ENCODE assay signal across 8 mouse cellular contexts in the genomic region with DNA sequence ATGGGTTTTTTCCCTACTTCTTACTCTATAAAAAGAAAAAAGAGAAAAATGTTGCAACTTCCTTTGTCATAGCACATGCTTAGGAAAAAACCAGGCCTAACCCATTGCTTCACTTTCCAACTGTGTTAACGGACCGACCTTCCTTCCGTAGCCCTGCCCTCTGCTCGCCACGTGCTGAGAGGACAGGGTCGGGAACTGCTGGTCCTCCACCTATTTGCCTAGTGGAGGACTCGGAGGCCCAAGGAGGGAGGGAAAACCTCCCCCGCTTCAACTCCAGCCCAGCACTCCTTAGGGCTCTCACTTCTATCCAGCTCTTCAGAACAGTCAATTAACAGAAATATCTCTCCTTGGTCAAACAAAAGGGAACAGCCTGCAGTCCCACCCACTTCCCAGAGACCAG. TPM values are rescaled to one million over a fixed set of nuclear protein-coding genes. Genes with fewer than 3 reads are reported as not detected.
A peak's percentile ranks its signal among the peaks of the same experiment; 100 is the strongest.
DNase-seq lines count a peak whose midpoint lies in the region; ATAC-seq and TF ChIP-seq lines count a peak whose summit lies in the region.

No protein-coding gene starts in this region.

- no peak overlapping the region for H3K4me3 ChIP-seq in heart, embryonic 16.5 days (ENCODE audit: low read length)
- H3K4me3 ChIP-seq in liver, adult 2 months (ENCODE audit: insufficient read depth, low read depth, low read length) = no peak overlapping the region
- no peak overlapping the region for H3K4me3 ChIP-seq in stomach, embryonic 15.5 days (replicated peaks)

- peak overlapping the region; percentile 22 for H3K4me2 ChIP-seq in heart, embryonic 16.5 days (ENCODE audit: low read depth, low read length)
- peak overlapping the region; percentile 28 for H3K4me2 ChIP-seq in stomach, embryonic 15.5 days

- TF ChIP-seq POLR2A in liver, adult 2 months (IDR thresholded peaks at IDR 0.05; ENCODE audit: extremely low read depth, insufficient read depth, low read length) = no peak

- peaks cover 75% of the 10 kb centered on the region for H3K79me2 ChIP-seq in liver, adult 2 months (ENCODE audit: control insufficient read depth, insufficient read depth, low read length)

- peaks cover 95% of the 10 kb centered on the region for H3K4me1 ChIP-seq in heart, embryonic 16.5 days (ENCODE audit: control insufficient read depth, insufficient read depth, low read length)
- peaks cover 60% of the 10 kb centered on the region for H3K4me1 ChIP-seq in liver, adult 2 months (ENCODE audit: control insufficient read depth, insufficient read depth, low read length)
- peaks cover 73% of the 10 kb centered on the region for H3K4me1 ChIP-seq in stomach, embryonic 15.5 days

- no peak for TF ChIP-seq CTCF in liver, adult 2 months (IDR thresholded peaks at IDR 0.05; ENCODE audit: low read depth, low read length)

- H3K9ac ChIP-seq in heart, embryonic 16.5 days (ENCODE audit: low read length) = peak overlapping the region; percentile 31; the same call in 1 of the 2 replicates
- H3K9ac ChIP-seq in liver, adult 2 months (ENCODE audit: low read depth, low read length) = peak overlapping the region; percentile 0
- H3K9ac ChIP-seq in stomach, embryonic 15.5 days = no peak overlapping the region

- H3K27ac ChIP-seq in heart, embryonic 16.5 days (ENCODE audit: low read length) = peak overlapping the region; percentile 75
- peak overlapping the region; percentile 99 for H3K27ac ChIP-seq in liver, adult 2 months (replicated peaks; ENCODE audit: insufficient read depth, low read depth, low read length)
- H3K27ac ChIP-seq in stomach, embryonic 15.5 days = peak overlapping the region; percentile 84

- peak; percentile 49 for DNase-seq in ovary, adult 18-20 months (ENCODE audit: low spot score)
- no peak for DNase-seq in ovary, postnatal 10 days (ENCODE audit: low spot score)
- DNase-seq in liver, adult 2 months (ENCODE audit: extremely low read depth, low read depth, low spot score) = peak; percentile 89
- DNase-seq in gastrocnemius, postnatal 25 days = no peak
- no peak for DNase-seq in right cerebral cortex, adult 18-20 months
- DNase-seq in cerebellum, postnatal 10 days = no peak

- peak; percentile 20; the same call in 1 of the 2 replicates for ATAC-seq in heart, embryonic 16.5 days (replicated peaks; ENCODE audit: extremely low read depth, insufficient read depth, low FRiP score)
- ATAC-seq in stomach, embryonic 15.5 days (ENCODE audit: insufficient read depth, low FRiP score, low read depth) = peak; percentile 79

- no peaks in the 10 kb centered on the region for H3K9me3 ChIP-seq in heart, embryonic 16.5 days (replicated peaks; ENCODE audit: control insufficient read depth, low read length)
- H3K9me3 ChIP-seq in stomach, embryonic 15.5 days = no peaks in the 10 kb centered on the region

- WGBS in heart, embryonic 16.5 days = 21% methylated on average over 8 of the region's 8 CpGs
- 2% methylated on average over 8 of the region's 8 CpGs for WGBS in liver, adult 2 months
- WGBS in stomach, embryonic 15.5 days = 19% methylated on average over 8 of the region's 8 CpGs

- H3K27me3 ChIP-seq in heart, embryonic 16.5 days (ENCODE audit: control insufficient read depth, insufficient read depth, low read length) = no peaks in the 10 kb centered on the region
- no peaks in the 10 kb centered on the region for H3K27me3 ChIP-seq in liver, adult 2 months (ENCODE audit: control insufficient read depth, insufficient read depth, low read length)
- H3K27me3 ChIP-seq in stomach, embryonic 15.5 days (replicated peaks) = no peaks in the 10 kb centered on the region

- H3K36me3 ChIP-seq in heart, embryonic 16.5 days (ENCODE audit: control insufficient read depth, insufficient read depth) = no peaks in the 10 kb centered on the region
- H3K36me3 ChIP-seq in liver, adult 2 months (ENCODE audit: control insufficient read depth, insufficient read depth, low read length) = no peaks in the 10 kb centered on the region
- H3K36me3 ChIP-seq in stomach, embryonic 15.5 days = no peaks in the 10 kb centered on the region

RNA-seq across cellular contexts. Expression of a gene that starts 13.3 kb away (rescaled TPM):
- polyA plus RNA-seq in heart, embryonic 16.5 days (2015; fragmentation: Nextera tagmentation; extraction: Ambion mirVana) = 61.4 and 66.8 TPM in 2 replicates
- 29.5 and 30.0 TPM in 2 replicates for total RNA-seq in liver, adult 2 months (2014; rRNA removed)
- polyA plus RNA-seq in liver, adult 2 months (2012; rRNA removed) = 45.1 and 45.4 TPM in 2 replicates
- polyA plus RNA-seq in stomach, embryonic 15.5 days (2015; fragmentation: Nextera tagmentation; extraction: Ambion mirVana) = 45.8 and 49.5 TPM in 2 replicates
- total RNA-seq in gastrocnemius, postnatal 25 days (2021) = 100 to 1,000 TPM; 193 to 219 TPM

RNA-seq across cellular contexts. Expression of a gene that starts 53.9 kb away (rescaled TPM):
- polyA plus RNA-seq in heart, embryonic 16.5 days (2015; fragmentation: Nextera tagmentation; extraction: Ambion mirVana) = 1.8 and 2.1 TPM in 2 replicates
- total RNA-seq in liver, adult 2 months (2014; rRNA removed) = 0.87 and 1.3 TPM in 2 replicates
- polyA plus RNA-seq in liver, adult 2 months (2012; rRNA removed) = 0.50 and 0.73 TPM in 2 replicates
- 4.7 and 5.4 TPM in 2 replicates for polyA plus RNA-seq in stomach, embryonic 15.5 days (2015; fragmentation: Nextera tagmentation; extraction: Ambion mirVana)
- total RNA-seq in gastrocnemius, postnatal 25 days (2021) = not detected

Comparison
In these comparisons a context has a peak if more than half of its experiments do, and no peak if none do; other contexts are left out.
1. DNase-seq: peak in ovary, adult 18-20 months (single experiment) and liver, adult 2 months (single experiment); none in ovary, postnatal 10 days (single experiment), gastrocnemius, postnatal 25 days (single experiment), right cerebral cortex, adult 18-20 months (single experiment) and cerebellum, postnatal 10 days (0 of 2).
2. Peak in every context shown above with its lines, with median percentiles within 50 percentile points of each other: H3K27ac ChIP-seq.